Mouse (Mus musculus): ENCODE measurements around the gene Crtam. TPM values are rescaled to one million over a fixed set of nuclear protein-coding genes. Genes with fewer than 3 reads are reported as not detected.

The Crtam gene
- polyA plus RNA-seq, 2 experiments from 2014 or later, result 1.2 to 2.7 TPM

Other genes with a start within 250 kb of the Crtam start
- 1,000 to 10,000 TPM; 3,239 to 3,330 TPM for gene Hspa8, start 203.6 kb downstream of the Crtam start, polyA plus RNA-seq (2017; shearing (Covaris generic))
- not detected for gene Bsx, start 130.5 kb downstream of the Crtam start, polyA plus RNA-seq (2017; shearing (Covaris generic))
- gene Jhy, start 40.5 kb downstream of the Crtam start, polyA plus RNA-seq (2017; shearing (Covaris generic)), result not detected
- gene Ubash3b, start 157.1 kb upstream of the Crtam start, polyA plus RNA-seq (2017; shearing (Covaris generic)), result 10 to 100 TPM; 18.3 to 25.0 TPM

All from activated CD4-positive, CD25-positive, alpha-beta regulatory T cell, adult 4 months (primary cell).